Mouse (Mus musculus): ENCODE data around the gene Lcorl. TPM values are rescaled to one million over a fixed set of nuclear protein-coding genes. Genes with fewer than 3 reads are reported as not detected.

Gene Lcorl
- 69.5 and 79.8 TPM in 2 replicates for polyA plus RNA-seq (2014; fragmentation: Nextera tagmentation; extraction: Ambion mirVana)

GRCm38 (mm10) chr5:45857254-45858011 lies at the start of gene Lcorl:
Gene Lcorl, minus strand, starts transcription at chr5:45857615.
- Histone ChIP-seq H3K36me3 (ENCODE audit: control insufficient read depth, insufficient read depth, low read length) (no peaks in the 10 kb centered on the region), H3K9ac (replicated peaks; ENCODE audit: low read depth, low read length) (peak within 1 kb of the TSS; percentile 95), H3K4me2 (ENCODE audit: low read depth, low read length) (peak within 1 kb of the TSS; percentile 66), H3K27me3 (ENCODE audit: control insufficient read depth, insufficient read depth, low read length) (no peaks in the 10 kb centered on the region), H3K9me3 (ENCODE audit: control insufficient read depth, low read length) (no peaks in the 10 kb centered on the region), H3K4me3 (ENCODE audit: low read depth, low read length) (peak within 1 kb of the TSS; percentile 89), H3K4me1 (ENCODE audit: control insufficient read depth, insufficient read depth, low read length) (peaks cover 3% of the 10 kb centered on the region; the same call in 1 of the 2 replicates), H3K27ac (ENCODE audit: low read depth, low read length) (peak within 1 kb of the TSS; percentile 99)
- ATAC-seq (ENCODE audit: low read depth): peak; percentile 98
- 1% methylated on average over 50 of the region's 79 CpGs for WGBS

- H3K27me3 ChIP-seq (ENCODE audit: control insufficient read depth, insufficient read depth, low read length): no peaks in the 10 kb centered on the region
- 95% methylated on average over 2 of the region's 2 CpGs for WGBS
- no peaks in the 10 kb centered on the region for H3K4me1 ChIP-seq (ENCODE audit: control insufficient read depth, insufficient read depth, low read length)
- H3K9ac ChIP-seq (replicated peaks; ENCODE audit: low read depth, low read length): no peak overlapping the region
- ATAC-seq (ENCODE audit: low read depth): no peak
- no peak overlapping the region for H3K27ac ChIP-seq (ENCODE audit: low read depth, low read length)
- no peak overlapping the region for H3K4me2 ChIP-seq (ENCODE audit: low read depth, low read length)
- no peaks in the 10 kb centered on the region for H3K9me3 ChIP-seq (ENCODE audit: control insufficient read depth, low read length)
- H3K4me3 ChIP-seq (ENCODE audit: low read depth, low read length): no peak overlapping the region
- no peaks in the 10 kb centered on the region for H3K36me3 ChIP-seq (ENCODE audit: control insufficient read depth, insufficient read depth, low read length)
These were observed 47.3 kb upstream of the Lcorl start for GRCm38 (mm10) chr5:45904683-45905082.

- 74% methylated on average over 3 of the region's 3 CpGs for WGBS
- no peak for ATAC-seq (ENCODE audit: low read depth)
- H3K27ac ChIP-seq (ENCODE audit: low read depth, low read length): no peak overlapping the region
These were observed 45.8 kb upstream of the Lcorl start for GRCm38 (mm10) chr5:45903246-45903645.

DNA sequence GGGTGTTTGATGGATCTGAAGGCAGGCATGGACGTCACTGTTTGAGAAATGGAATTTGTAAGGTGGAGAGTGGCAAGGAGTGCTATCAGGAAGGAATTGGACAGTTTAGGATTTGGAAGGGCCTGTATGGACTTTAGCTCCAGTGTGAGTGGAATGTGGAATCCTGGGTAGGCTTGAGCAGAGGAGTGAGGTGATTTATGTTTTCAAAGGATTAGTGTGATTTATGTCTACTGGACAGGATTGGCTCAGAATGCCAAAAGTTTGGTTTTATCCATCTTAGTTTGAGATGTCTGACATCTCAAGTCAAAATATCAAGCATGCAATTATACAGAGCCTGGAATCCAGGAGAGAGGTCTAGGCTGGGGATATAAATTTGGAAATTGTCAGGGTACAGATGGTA lies 37.9 kb upstream of the Lcorl start:
- ATAC-seq (ENCODE audit: low read depth): no peak
- no peaks in the 10 kb centered on the region for H3K9me3 ChIP-seq (ENCODE audit: control insufficient read depth, low read length)
- H3K36me3 ChIP-seq (ENCODE audit: control insufficient read depth, insufficient read depth, low read length): no peaks in the 10 kb centered on the region
- no peaks in the 10 kb centered on the region for H3K4me1 ChIP-seq (ENCODE audit: control insufficient read depth, insufficient read depth, low read length)
- no peaks in the 10 kb centered on the region for H3K27me3 ChIP-seq (ENCODE audit: control insufficient read depth, insufficient read depth, low read length)
- H3K4me3 ChIP-seq (ENCODE audit: low read depth, low read length): no peak overlapping the region
- no peak overlapping the region for H3K4me2 ChIP-seq (ENCODE audit: low read depth, low read length)
- 83% methylated on average over 1 of the region's 1 CpGs for WGBS
- H3K27ac ChIP-seq (ENCODE audit: low read depth, low read length): no peak overlapping the region
- no peak overlapping the region for H3K9ac ChIP-seq (replicated peaks; ENCODE audit: low read depth, low read length)

More at GRCm38 (mm10) chr5:45903246-45903645, 45.8 kb upstream of the Lcorl start:
- H3K9ac ChIP-seq (replicated peaks; ENCODE audit: low read depth, low read length): no peak overlapping the region
- no peaks in the 10 kb centered on the region for H3K4me1 ChIP-seq (ENCODE audit: control insufficient read depth, insufficient read depth, low read length)
- H3K4me2 ChIP-seq (ENCODE audit: low read depth, low read length): no peak overlapping the region
- no peak overlapping the region for H3K4me3 ChIP-seq (ENCODE audit: low read depth, low read length)
- no peaks in the 10 kb centered on the region for H3K27me3 ChIP-seq (ENCODE audit: control insufficient read depth, insufficient read depth, low read length)
- H3K9me3 ChIP-seq (ENCODE audit: control insufficient read depth, low read length): no peaks in the 10 kb centered on the region
- no peaks in the 10 kb centered on the region for H3K36me3 ChIP-seq (ENCODE audit: control insufficient read depth, insufficient read depth, low read length)

DNA sequence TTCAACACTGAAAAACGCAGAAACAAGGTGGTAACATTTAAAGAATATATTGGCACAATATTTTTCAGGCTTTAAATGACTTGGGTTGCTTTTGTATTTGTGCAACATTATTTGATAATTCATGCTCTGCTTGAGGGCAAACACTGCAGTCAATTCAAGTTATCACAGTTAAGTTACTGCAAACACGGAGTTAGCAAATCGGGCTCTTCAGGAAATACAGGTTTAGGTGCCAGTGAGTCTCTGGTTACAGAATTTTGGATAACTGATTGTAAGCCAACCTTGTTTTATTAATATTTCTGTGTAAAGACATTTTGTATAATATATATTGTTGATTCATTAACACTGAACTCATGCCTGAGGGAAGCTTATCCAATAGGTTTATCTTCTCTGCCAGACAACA lies 36.3 kb upstream of the Lcorl start:
- Histone ChIP-seq H3K4me2 (ENCODE audit: low read depth, low read length) (no peak overlapping the region), H3K27me3 (ENCODE audit: control insufficient read depth, insufficient read depth, low read length) (no peaks in the 10 kb centered on the region), H3K4me1 (ENCODE audit: control insufficient read depth, insufficient read depth, low read length) (no peaks in the 10 kb centered on the region), H3K9ac (replicated peaks; ENCODE audit: low read depth, low read length) (no peak overlapping the region), H3K4me3 (ENCODE audit: low read depth, low read length) (no peak overlapping the region), H3K27ac (ENCODE audit: low read depth, low read length) (no peak overlapping the region), H3K9me3 (ENCODE audit: control insufficient read depth, low read length) (no peaks in the 10 kb centered on the region), H3K36me3 (ENCODE audit: control insufficient read depth, insufficient read depth, low read length) (no peaks in the 10 kb centered on the region)
- 87% methylated on average over 3 of the region's 3 CpGs for WGBS
- no peak for ATAC-seq (ENCODE audit: low read depth)

DNA sequence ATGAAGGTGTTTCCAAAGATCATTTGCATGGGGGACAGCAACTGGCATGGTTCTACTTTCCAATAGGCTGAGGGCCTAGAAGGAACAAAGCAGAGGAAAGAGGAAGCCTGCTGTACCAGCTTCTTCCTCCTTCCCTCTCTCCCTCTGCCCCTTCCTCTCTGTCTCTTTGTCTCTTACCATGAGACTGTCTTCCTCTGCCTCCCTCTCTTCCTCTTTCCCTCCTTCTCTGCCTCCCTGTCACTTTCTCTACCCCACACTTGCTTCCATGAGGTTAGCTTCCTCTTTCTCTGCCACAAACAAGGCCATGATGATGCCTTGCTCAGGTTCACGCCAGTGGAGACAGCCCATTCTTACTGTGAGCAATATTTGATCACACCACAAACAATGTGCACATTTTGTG lies 18.9 kb upstream of the Lcorl start:
- no peaks in the 10 kb centered on the region for H3K27me3 ChIP-seq (ENCODE audit: control insufficient read depth, insufficient read depth, low read length)
- no peaks in the 10 kb centered on the region for H3K9me3 ChIP-seq (ENCODE audit: control insufficient read depth, low read length)
- H3K4me3 ChIP-seq (ENCODE audit: low read depth, low read length): no peak overlapping the region
- H3K4me1 ChIP-seq (ENCODE audit: control insufficient read depth, insufficient read depth, low read length): no peaks in the 10 kb centered on the region
- no peak for ATAC-seq (ENCODE audit: low read depth)
- H3K9ac ChIP-seq (replicated peaks; ENCODE audit: low read depth, low read length): no peak overlapping the region
- H3K4me2 ChIP-seq (ENCODE audit: low read depth, low read length): no peak overlapping the region
- H3K36me3 ChIP-seq (ENCODE audit: control insufficient read depth, insufficient read depth, low read length): no peaks in the 10 kb centered on the region
- WGBS: 95% methylated on average over 1 of the region's 1 CpGs
- no peak overlapping the region for H3K27ac ChIP-seq (ENCODE audit: low read depth, low read length)

DNA sequence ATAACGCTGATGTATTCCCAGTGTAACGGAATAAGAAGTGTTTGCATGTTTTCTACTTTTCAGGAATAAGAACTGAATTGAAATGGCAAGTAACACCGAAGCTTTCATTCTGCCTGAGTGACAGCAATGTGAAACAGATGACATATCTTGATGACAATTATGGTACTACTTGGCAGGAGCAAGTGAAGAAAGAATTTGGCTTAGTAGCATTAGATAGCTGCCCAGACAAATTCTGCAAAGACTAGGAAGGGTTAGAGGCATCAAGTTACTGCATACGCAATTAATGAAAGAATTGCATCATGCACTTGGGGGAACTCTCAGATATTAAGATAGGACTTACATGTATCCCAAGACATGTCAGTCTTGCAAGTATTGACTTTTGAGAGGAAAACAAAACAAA lies 18.1 kb upstream of the Lcorl start:
- Histone ChIP-seq H3K27me3 (ENCODE audit: control insufficient read depth, insufficient read depth, low read length) (no peaks in the 10 kb centered on the region), H3K4me1 (ENCODE audit: control insufficient read depth, insufficient read depth, low read length) (no peaks in the 10 kb centered on the region), H3K9ac (replicated peaks; ENCODE audit: low read depth, low read length) (no peak overlapping the region), H3K9me3 (ENCODE audit: control insufficient read depth, low read length) (no peaks in the 10 kb centered on the region), H3K36me3 (ENCODE audit: control insufficient read depth, insufficient read depth, low read length) (no peaks in the 10 kb centered on the region), H3K4me2 (ENCODE audit: low read depth, low read length) (no peak overlapping the region), H3K27ac (ENCODE audit: low read depth, low read length) (no peak overlapping the region), H3K4me3 (ENCODE audit: low read depth, low read length) (no peak overlapping the region)
- WGBS: 95% methylated on average over 4 of the region's 4 CpGs
- no peak for ATAC-seq (ENCODE audit: low read depth)

- Histone ChIP-seq H3K9ac (replicated peaks; ENCODE audit: low read depth, low read length) (no peak overlapping the region), H3K4me1 (ENCODE audit: control insufficient read depth, insufficient read depth, low read length) (no peaks in the 10 kb centered on the region), H3K9me3 (ENCODE audit: control insufficient read depth, low read length) (no peaks in the 10 kb centered on the region), H3K36me3 (ENCODE audit: control insufficient read depth, insufficient read depth, low read length) (no peaks in the 10 kb centered on the region), H3K4me2 (ENCODE audit: low read depth, low read length) (no peak overlapping the region), H3K27me3 (ENCODE audit: control insufficient read depth, insufficient read depth, low read length) (no peaks in the 10 kb centered on the region), H3K27ac (ENCODE audit: low read depth, low read length) (no peak overlapping the region), H3K4me3 (ENCODE audit: low read depth, low read length) (no peak overlapping the region)
- ATAC-seq (ENCODE audit: low read depth): no peak
- WGBS: 88% methylated on average over 4 of the region's 4 CpGs
These were observed 17.0 kb upstream of the Lcorl start for GRCm38 (mm10) chr5:45874284-45875030.

GRCm38 (mm10) chr5:45858368-45858767 lies 953 bp upstream of the Lcorl start:
- H3K9ac ChIP-seq (replicated peaks; ENCODE audit: low read depth, low read length): no peak overlapping the region
- H3K27ac ChIP-seq (ENCODE audit: low read depth, low read length): no peak overlapping the region
- no peak for ATAC-seq (ENCODE audit: low read depth)
- no peaks in the 10 kb centered on the region for H3K9me3 ChIP-seq (ENCODE audit: control insufficient read depth, low read length)
- H3K4me2 ChIP-seq (ENCODE audit: low read depth, low read length): peak overlapping the region; percentile 60
- WGBS: 69% methylated on average over 2 of the region's 2 CpGs
- H3K4me3 ChIP-seq (ENCODE audit: low read depth, low read length): peak overlapping the region; percentile 89; the same call in 1 of the 2 replicates
- H3K36me3 ChIP-seq (ENCODE audit: control insufficient read depth, insufficient read depth, low read length): no peaks in the 10 kb centered on the region
- peaks cover 3% of the 10 kb centered on the region; the same call in 1 of the 2 replicates for H3K4me1 ChIP-seq (ENCODE audit: control insufficient read depth, insufficient read depth, low read length)
- no peaks in the 10 kb centered on the region for H3K27me3 ChIP-seq (ENCODE audit: control insufficient read depth, insufficient read depth, low read length)

Measured in neural tube, embryonic 14.5 days (tissue).